ENCODE assay signal across 8 mouse cellular contexts in the genomic region with DNA sequence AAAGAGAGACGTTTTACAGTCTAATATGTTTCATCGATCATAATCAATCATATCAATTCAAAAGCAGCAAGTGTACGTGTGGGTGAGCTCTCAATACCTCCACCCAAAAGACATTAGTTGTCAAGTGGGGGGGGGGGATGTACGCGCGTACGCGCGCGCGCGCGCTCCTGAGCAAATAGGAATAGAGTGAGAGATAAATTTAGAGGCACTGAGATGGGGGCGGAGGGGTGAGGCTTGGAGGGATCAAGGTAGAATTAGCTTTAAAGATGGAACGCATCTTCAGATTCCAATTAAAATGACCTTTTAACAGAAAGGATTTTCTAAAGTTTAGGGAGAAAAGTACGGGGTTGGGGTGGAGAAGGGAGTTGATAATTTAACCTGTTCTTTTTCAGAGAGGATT. TPM values are rescaled to one million over a fixed set of nuclear protein-coding genes. Genes with fewer than 3 reads are reported as not detected.
DNase-seq lines count a peak whose midpoint lies in the region; ATAC-seq and TF ChIP-seq lines count a peak whose summit lies in the region.

No protein-coding gene starts in this region.

- 0% methylated on average over 16 of the region's 16 CpGs for WGBS in kidney, embryonic 15.5 days
- under 1% methylated on average over 16 of the region's 16 CpGs for WGBS in embryonic facial prominence, embryonic 11.5 days
- WGBS in hindbrain, postnatal 0 days = 0% methylated on average over 16 of the region's 16 CpGs
- under 1% methylated on average over 16 of the region's 16 CpGs for WGBS in neural tube, embryonic 13.5 days

- DNase-seq in kidney, adult 9 months = no peak
- peak; percentile 51 for DNase-seq in embryonic facial prominence, embryonic 11.5 days (ENCODE audit: low spot score)
- peak; percentile 69 for DNase-seq in hindbrain, postnatal 0 days (ENCODE audit: low spot score)
- no peak for DNase-seq in thymus, postnatal 10 days (ENCODE audit: low spot score in 2 of 2)
- DNase-seq in thymus, postnatal 36 days = no peak

- no peak for ATAC-seq in kidney, embryonic 15.5 days (replicated peaks; ENCODE audit: low FRiP score)
- no peak for ATAC-seq in embryonic facial prominence, embryonic 11.5 days (replicated peaks; ENCODE audit: insufficient number of reproducible peaks, low FRiP score, low TSS enrichment, low read depth)
- ATAC-seq in hindbrain, postnatal 0 days = no peak
- ATAC-seq in neural tube, embryonic 13.5 days (ENCODE audit: low read depth) = no peak
- no peak for ATAC-seq in granulocyte monocyte progenitor cell, adult 5-6 weeks (replicated peaks; ENCODE audit: poor library complexity, severe bottlenecking)

- peak overlapping the region; percentile 95 for H3K4me2 ChIP-seq in kidney, embryonic 15.5 days
- H3K4me2 ChIP-seq in embryonic facial prominence, embryonic 11.5 days (ENCODE audit: low read depth, low read length) = peak overlapping the region; percentile 86
- H3K4me2 ChIP-seq in hindbrain, postnatal 0 days (ENCODE audit: low read depth, low read length) = peak overlapping the region; percentile 83
- H3K4me2 ChIP-seq in neural tube, embryonic 13.5 days = peak overlapping the region; percentile 85

- H3K27me3 ChIP-seq in kidney, embryonic 15.5 days = peaks cover 6% of the 10 kb centered on the region; the same call in 1 of the 2 replicates
- peaks cover 2% of the 10 kb centered on the region; the same call in 1 of the 2 replicates for H3K27me3 ChIP-seq in embryonic facial prominence, embryonic 11.5 days (ENCODE audit: control insufficient read depth, insufficient read depth, low read length)
- no peaks in the 10 kb centered on the region for H3K27me3 ChIP-seq in hindbrain, postnatal 0 days (ENCODE audit: insufficient read depth, low read length)
- H3K27me3 ChIP-seq in neural tube, embryonic 13.5 days = peaks cover 46% of the 10 kb centered on the region

- H3K36me3 ChIP-seq in kidney, embryonic 15.5 days = no peaks in the 10 kb centered on the region
- no peaks in the 10 kb centered on the region for H3K36me3 ChIP-seq in embryonic facial prominence, embryonic 11.5 days (replicated peaks; ENCODE audit: control insufficient read depth, insufficient read depth, low read depth, low read length)
- no peaks in the 10 kb centered on the region for H3K36me3 ChIP-seq in hindbrain, postnatal 0 days (ENCODE audit: insufficient read depth, low read length)
- H3K36me3 ChIP-seq in neural tube, embryonic 13.5 days = no peaks in the 10 kb centered on the region

- H3K27ac ChIP-seq in kidney, embryonic 15.5 days = peak overlapping the region; percentile 91
- peak overlapping the region; percentile 78; the same call in 1 of the 2 replicates for H3K27ac ChIP-seq in embryonic facial prominence, embryonic 11.5 days (replicated peaks; ENCODE audit: low read depth, low read length)
- H3K27ac ChIP-seq in hindbrain, postnatal 0 days = peak overlapping the region; percentile 92
- H3K27ac ChIP-seq in neural tube, embryonic 13.5 days (replicated peaks) = peak overlapping the region; percentile 86

- no peak for TF ChIP-seq CTCF in hindbrain, postnatal 0 days (IDR thresholded peaks at IDR 0.05; ENCODE audit: low read depth)

- H3K4me1 ChIP-seq in kidney, embryonic 15.5 days = peaks cover 69% of the 10 kb centered on the region
- H3K4me1 ChIP-seq in embryonic facial prominence, embryonic 11.5 days (ENCODE audit: control insufficient read depth, insufficient read depth, low read length) = no peaks in the 10 kb centered on the region
- H3K4me1 ChIP-seq in hindbrain, postnatal 0 days (ENCODE audit: insufficient read depth, low read length) = peaks cover 16% of the 10 kb centered on the region; the same call in 1 of the 2 replicates
- peaks cover 80% of the 10 kb centered on the region for H3K4me1 ChIP-seq in neural tube, embryonic 13.5 days (replicated peaks)

- peak overlapping the region; percentile 75 for H3K9ac ChIP-seq in kidney, embryonic 15.5 days
- peak overlapping the region; percentile 82 for H3K9ac ChIP-seq in embryonic facial prominence, embryonic 11.5 days (replicated peaks; ENCODE audit: low read length)
- H3K9ac ChIP-seq in hindbrain, postnatal 0 days (replicated peaks; ENCODE audit: low read length) = peak overlapping the region; percentile 61
- peak overlapping the region; percentile 82 for H3K9ac ChIP-seq in neural tube, embryonic 13.5 days

- H3K4me3 ChIP-seq in kidney, embryonic 15.5 days (replicated peaks) = peak overlapping the region; percentile 56
- peak overlapping the region; percentile 63 for H3K4me3 ChIP-seq in embryonic facial prominence, embryonic 11.5 days (ENCODE audit: low read depth, low read length)
- peak overlapping the region; percentile 51 for H3K4me3 ChIP-seq in hindbrain, postnatal 0 days (ENCODE audit: low read length)
- H3K4me3 ChIP-seq in neural tube, embryonic 13.5 days = peak overlapping the region; percentile 55

- H3K9me3 ChIP-seq in kidney, embryonic 15.5 days (replicated peaks) = no peaks in the 10 kb centered on the region
- H3K9me3 ChIP-seq in embryonic facial prominence, embryonic 11.5 days (replicated peaks; ENCODE audit: control insufficient read depth, low read length) = no peaks in the 10 kb centered on the region
- no peaks in the 10 kb centered on the region for H3K9me3 ChIP-seq in hindbrain, postnatal 0 days (ENCODE audit: low read length)
- H3K9me3 ChIP-seq in neural tube, embryonic 13.5 days = no peaks in the 10 kb centered on the region

RNA-seq across cellular contexts. Expression of gene Igfbp5, which starts 1.6 kb away (rescaled TPM):
- polyA plus RNA-seq in kidney, embryonic 15.5 days (2015; fragmentation: Nextera tagmentation; extraction: Ambion mirVana) = 90.4 and 94.0 TPM in 2 replicates
- polyA plus RNA-seq in embryonic facial prominence, embryonic 11.5 days (2014; fragmentation: Nextera tagmentation; extraction: Ambion mirVana) = 69.4 and 71.2 TPM in 2 replicates
- 127 and 131 TPM in 2 replicates for total RNA-seq in hindbrain, postnatal 0 days (2014; rRNA removed)
- 40.0 and 44.6 TPM in 2 replicates for polyA plus RNA-seq in hindbrain, postnatal 0 days (2015; fragmentation: Nextera tagmentation; extraction: Ambion mirVana)
- polyA plus RNA-seq in neural tube, embryonic 13.5 days (2015; fragmentation: Nextera tagmentation; extraction: Ambion mirVana) = 158 and 172 TPM in 2 replicates
- not detected in 2 replicates for total RNA-seq in granulocyte monocyte progenitor cell, adult 5-6 weeks (2014; fragmentation: Nextera tagmentation)
- total RNA-seq in granulocyte monocyte progenitor cell, adult 5-6 weeks (2017) = 0.09 TPM in 1 of 2 replicates, not detected in the other

RNA-seq across cellular contexts. Expression of gene Igfbp2, which starts 48.8 kb away (rescaled TPM):
- 138 and 150 TPM in 2 replicates for polyA plus RNA-seq in kidney, embryonic 15.5 days (2015; fragmentation: Nextera tagmentation; extraction: Ambion mirVana)
- polyA plus RNA-seq in embryonic facial prominence, embryonic 11.5 days (2014; fragmentation: Nextera tagmentation; extraction: Ambion mirVana) = 368 and 450 TPM in 2 replicates
- 686 and 698 TPM in 2 replicates for total RNA-seq in hindbrain, postnatal 0 days (2014; rRNA removed)
- polyA plus RNA-seq in hindbrain, postnatal 0 days (2015; fragmentation: Nextera tagmentation; extraction: Ambion mirVana) = 470 and 480 TPM in 2 replicates
- 337 and 391 TPM in 2 replicates for polyA plus RNA-seq in neural tube, embryonic 13.5 days (2015; fragmentation: Nextera tagmentation; extraction: Ambion mirVana)
- total RNA-seq in granulocyte monocyte progenitor cell, adult 5-6 weeks (2014; fragmentation: Nextera tagmentation) = not detected in 2 replicates
- total RNA-seq in granulocyte monocyte progenitor cell, adult 5-6 weeks (2017) = not detected in 2 replicates

Comparison
In these comparisons a context has a peak if more than half of its experiments do, and no peak if none do; other contexts are left out.
1. DNase-seq: peak in embryonic facial prominence, embryonic 11.5 days (single experiment) and hindbrain, postnatal 0 days (single experiment); none in kidney, adult 9 months (single experiment), thymus, postnatal 10 days (0 of 2) and thymus, postnatal 36 days (0 of 2).
2. Peak in every context shown above with its lines, with median percentiles within 50 percentile points of each other: H3K27ac ChIP-seq, H3K4me2 ChIP-seq, H3K4me3 ChIP-seq and H3K9ac ChIP-seq.